Comparison of ENCODE assay signal across 15 mouse cellular contexts in genomic region chr2:74970611-74971265, GRCm38 (mm10).
A peak's percentile ranks its signal among the peaks of the same experiment; 100 is the strongest.
DNase-seq lines count a peak whose midpoint lies in the region; ATAC-seq and TF ChIP-seq lines count a peak whose summit lies in the region.
"Had no signal": no experiment of that assay in that cellular context is flagged by ENCODE, and none has a peak within 500 bp of the region (broad histone marks: within the 10 kb centered on the region; RNA-seq: fewer than 3 reads in every experiment).

No protein-coding gene starts in this region.

- TF ChIP-seq CTCF in lung, embryonic 14.5 days (IDR thresholded peaks at IDR 0.05; ENCODE audit: low read depth), result no peak

- 0 out of 2 replicates have a peak, but pooled peaks cover 3% of the 10 kb centered on the region for H3K27me3 ChIP-seq in heart, embryonic 14.5 days (ENCODE audit: control insufficient read depth, insufficient read depth, low read length)
- H3K27me3 ChIP-seq in heart, embryonic 12.5 days (replicated peaks), result peaks cover 4% of the 10 kb centered on the region; the same call in 1 of the 2 replicates
- peaks cover 9% of the 10 kb centered on the region for H3K27me3 ChIP-seq in lung, embryonic 14.5 days (ENCODE audit: insufficient read depth, low read length)

- no peak overlapping the region for H3K4me2 ChIP-seq in heart, embryonic 14.5 days (ENCODE audit: low read length)
- H3K4me2 ChIP-seq in heart, embryonic 12.5 days, result no peak overlapping the region
- no peak overlapping the region for H3K4me2 ChIP-seq in lung, embryonic 14.5 days
- H3K4me2 ChIP-seq: liver, embryonic 13.5 days had no signal

- WGBS in heart, embryonic 14.5 days, result 63% methylated on average over 14 of the region's 14 CpGs
- 67% methylated on average over 14 of the region's 14 CpGs for WGBS in heart, embryonic 12.5 days
- WGBS in lung, embryonic 14.5 days, result 45% methylated on average over 14 of the region's 14 CpGs

- no peaks in the 10 kb centered on the region for H3K36me3 ChIP-seq in heart, embryonic 14.5 days (ENCODE audit: control insufficient read depth, insufficient read depth, low read length)
- H3K36me3 ChIP-seq in heart, embryonic 12.5 days, result no peaks in the 10 kb centered on the region
- H3K36me3 ChIP-seq in lung, embryonic 14.5 days (ENCODE audit: insufficient read depth), result no peaks in the 10 kb centered on the region
- H3K36me3 ChIP-seq: liver, embryonic 13.5 days had no signal

- H3K9ac ChIP-seq in heart, embryonic 14.5 days (ENCODE audit: low read length), result no peak overlapping the region
- no peak overlapping the region for H3K9ac ChIP-seq in heart, embryonic 12.5 days
- H3K9ac ChIP-seq in lung, embryonic 14.5 days, result no peak overlapping the region
- H3K9ac ChIP-seq: liver, embryonic 13.5 days had no signal

- H3K9me3 ChIP-seq in heart, embryonic 14.5 days (ENCODE audit: control insufficient read depth, low read length), result no peaks in the 10 kb centered on the region
- H3K9me3 ChIP-seq in heart, embryonic 12.5 days (replicated peaks), result no peaks in the 10 kb centered on the region
- no peaks in the 10 kb centered on the region for H3K9me3 ChIP-seq in lung, embryonic 14.5 days (ENCODE audit: low read depth, low read length)
- H3K9me3 ChIP-seq: liver, embryonic 13.5 days; megakaryocyte, embryonic 14.5 days had no signal

- H3K27ac ChIP-seq in heart, embryonic 14.5 days (replicated peaks in 1 of 2; ENCODE audit: control insufficient read depth in 1 of 2, insufficient read depth in 1 of 2, low read depth in 2 of 2, low read length in 2 of 2), result peak overlapping the region; percentile 4 to 41; a peak in 3 of 4 replicates
- no peak overlapping the region for H3K27ac ChIP-seq in heart, embryonic 12.5 days (ENCODE audit: poor library complexity, severe bottlenecking)
- 0 out of 2 replicates have a peak overlapping the region, but pooled peaks have one; percentile 33 for H3K27ac ChIP-seq in lung, embryonic 14.5 days (ENCODE audit: low read depth)
- H3K27ac ChIP-seq: liver, embryonic 13.5 days had no signal

- peak; percentile 47 for DNase-seq in lung, embryonic 14.5 days
- DNase-seq in lung, postnatal 36 days, result no peak
- DNase-seq in embryo, embryonic 11 days, result peak; percentile 61
- DNase-seq in mesoderm, embryonic 11.5 days (ENCODE audit: low read depth, low spot score), result peak; percentile 73
- DNase-seq: B cell, adult 2 months; cerebellum, adult 9-11 months; kidney, postnatal 14 days; layer of hippocampus, postnatal 36 days; liver, embryonic 13.5 days; thymus, adult 2 months had no signal

- no peak overlapping the region for H3K4me3 ChIP-seq in heart, embryonic 14.5 days (ENCODE audit: control insufficient read depth in 1 of 2, insufficient read depth in 1 of 2, low read depth in 1 of 2, low read length in 2 of 2)
- H3K4me3 ChIP-seq in heart, embryonic 12.5 days, result no peak overlapping the region
- H3K4me3 ChIP-seq in lung, embryonic 14.5 days (ENCODE audit: low read depth, low read length), result no peak overlapping the region
- H3K4me3 ChIP-seq: liver, embryonic 13.5 days; megakaryocyte, embryonic 14.5 days had no signal

- no peak for ATAC-seq in heart, embryonic 14.5 days (ENCODE audit: insufficient number of reproducible peaks, insufficient read depth, low FRiP score, low read depth)
- no peak for ATAC-seq in heart, embryonic 12.5 days (ENCODE audit: insufficient number of reproducible peaks, low FRiP score)
- ATAC-seq in lung, embryonic 14.5 days (ENCODE audit: insufficient read depth), result no peak
- no peak for ATAC-seq in erythroid progenitor cell, adult 5-6 weeks (replicated peaks; ENCODE audit: low FRiP score, poor library complexity, severe bottlenecking)
- ATAC-seq in activated CD4-positive, CD25-positive, alpha-beta regulatory T cell, adult 4 months, result no peak

- H3K4me1 ChIP-seq in heart, embryonic 14.5 days (ENCODE audit: control insufficient read depth in 2 of 2, insufficient read depth in 2 of 2, low read length in 2 of 2), result peaks cover 0 to 2% of the 10 kb centered on the region in 2 experiments; a peak in 2 of 4 replicates
- peaks cover 11% of the 10 kb centered on the region for H3K4me1 ChIP-seq in heart, embryonic 12.5 days (replicated peaks)
- H3K4me1 ChIP-seq in lung, embryonic 14.5 days (ENCODE audit: insufficient read depth), result no peaks in the 10 kb centered on the region
- H3K4me1 ChIP-seq: liver, embryonic 13.5 days; megakaryocyte, embryonic 14.5 days had no signal
